Mouse (Mus musculus): ENCODE data around the gene Cdk10. TPM values are rescaled to one million over a fixed set of nuclear protein-coding genes. Genes with fewer than 3 reads are reported as not detected.
"Not testable (repeated sequence)": the region's sequence is repeated elsewhere in the genome, so short reads cannot be mapped to it uniquely, and the experiment has no call there.

Gene Cdk10
- polyA plus RNA-seq, 1 experiment from 2014 or later, result 45.2 TPM

GRCm38 (mm10) chr8:123228416-123228815, 3.8 kb downstream of the Cdk10 start:
- no peak overlapping the region for H3K4me2 ChIP-seq (ENCODE audit: low read depth, low read length)
- H3K27me3 ChIP-seq (ENCODE audit: control insufficient read depth, insufficient read depth, low read length), result no peaks in the 10 kb centered on the region
- H3K36me3 ChIP-seq (ENCODE audit: control insufficient read depth, insufficient read depth, low read length), result peaks cover 3% of the 10 kb centered on the region; the same call in 1 of the 2 replicates
- no peak overlapping the region for H3K4me3 ChIP-seq (ENCODE audit: low read depth, low read length)
- H3K4me1 ChIP-seq (ENCODE audit: control insufficient read depth, insufficient read depth, low read length), result peaks cover 14% of the 10 kb centered on the region
- 90% methylated on average over 1 of the region's 1 CpGs for WGBS
- H3K27ac ChIP-seq (ENCODE audit: low read depth, low read length), result no peak overlapping the region
- no peak overlapping the region for H3K9ac ChIP-seq (replicated peaks; ENCODE audit: low read depth, low read length)
- H3K9me3 ChIP-seq (ENCODE audit: control insufficient read depth, low read length), result no peaks in the 10 kb centered on the region
- ATAC-seq (ENCODE audit: low read depth), result no peak

- H3K9me3 ChIP-seq (ENCODE audit: control insufficient read depth, low read length); H3K4me2 ChIP-seq (ENCODE audit: low read depth, low read length); H3K4me3 ChIP-seq (ENCODE audit: low read depth, low read length); H3K4me1 ChIP-seq (ENCODE audit: control insufficient read depth, insufficient read depth, low read length); H3K9ac ChIP-seq (replicated peaks; ENCODE audit: low read depth, low read length); H3K27ac ChIP-seq (ENCODE audit: low read depth, low read length); H3K36me3 ChIP-seq (ENCODE audit: control insufficient read depth, insufficient read depth, low read length); H3K27me3 ChIP-seq (ENCODE audit: control insufficient read depth, insufficient read depth, low read length); ATAC-seq (ENCODE audit: low read depth): not testable (repeated sequence)
- 87% methylated on average over 10 of the region's 11 CpGs for WGBS
These were observed 5.7 kb downstream of the Cdk10 start for GRCm38 (mm10) chr8:123230326-123230725.

- ATAC-seq (ENCODE audit: low read depth), result no peak
- 63% methylated on average over 5 of the region's 5 CpGs for WGBS
- Histone ChIP-seq H3K27me3 (ENCODE audit: control insufficient read depth, insufficient read depth, low read length) (no peaks in the 10 kb centered on the region), H3K36me3 (ENCODE audit: control insufficient read depth, insufficient read depth, low read length) (peaks cover 3% of the 10 kb centered on the region; the same call in 1 of the 2 replicates), H3K4me3 (ENCODE audit: low read depth, low read length) (no peak overlapping the region), H3K9me3 (ENCODE audit: control insufficient read depth, low read length) (no peaks in the 10 kb centered on the region), H3K4me2 (ENCODE audit: low read depth, low read length) (no peak overlapping the region), H3K9ac (replicated peaks; ENCODE audit: low read depth, low read length) (no peak overlapping the region), H3K4me1 (ENCODE audit: control insufficient read depth, insufficient read depth, low read length) (peaks cover 3% of the 10 kb centered on the region; the same call in 1 of the 2 replicates), H3K27ac (ENCODE audit: low read depth, low read length) (no peak overlapping the region)
These were observed 7.1 kb downstream of the Cdk10 start for GRCm38 (mm10) chr8:123231742-123232141.

- Histone ChIP-seq H3K36me3 (ENCODE audit: control insufficient read depth, insufficient read depth, low read length) (0 out of 2 replicates have a peak, but pooled peaks cover 2% of the 10 kb centered on the region), H3K4me3 (ENCODE audit: low read depth, low read length) (no peak overlapping the region), H3K4me2 (ENCODE audit: low read depth, low read length) (no peak overlapping the region), H3K27ac (ENCODE audit: low read depth, low read length) (no peak overlapping the region), H3K27me3 (ENCODE audit: control insufficient read depth, insufficient read depth, low read length) (no peaks in the 10 kb centered on the region), H3K4me1 (ENCODE audit: control insufficient read depth, insufficient read depth, low read length) (peaks cover 3% of the 10 kb centered on the region; the same call in 1 of the 2 replicates), H3K9ac (replicated peaks; ENCODE audit: low read depth, low read length) (no peak overlapping the region), H3K9me3 (ENCODE audit: control insufficient read depth, low read length) (no peaks in the 10 kb centered on the region)
- no peak for ATAC-seq (ENCODE audit: low read depth)
- WGBS, result 23% methylated on average over 7 of the region's 7 CpGs
These were observed 7.9 kb downstream of the Cdk10 start for GRCm38 (mm10) chr8:123232553-123232952.

- Histone ChIP-seq H3K36me3 (ENCODE audit: control insufficient read depth, insufficient read depth, low read length) (no peaks in the 10 kb centered on the region), H3K4me3 (ENCODE audit: low read depth, low read length) (no peak overlapping the region), H3K4me1 (ENCODE audit: control insufficient read depth, insufficient read depth, low read length) (peaks cover 3% of the 10 kb centered on the region; the same call in 1 of the 2 replicates), H3K27ac (ENCODE audit: low read depth, low read length) (no peak overlapping the region), H3K9ac (replicated peaks; ENCODE audit: low read depth, low read length) (no peak overlapping the region), H3K4me2 (ENCODE audit: low read depth, low read length) (no peak overlapping the region), H3K27me3 (ENCODE audit: control insufficient read depth, insufficient read depth, low read length) (no peaks in the 10 kb centered on the region), H3K9me3 (ENCODE audit: control insufficient read depth, low read length) (no peaks in the 10 kb centered on the region)
- ATAC-seq (ENCODE audit: low read depth), result peak; percentile 35; the same call in 1 of the 2 replicates
- 46% methylated on average over 11 of the region's 13 CpGs for WGBS
These were observed 8.7 kb downstream of the Cdk10 start for GRCm38 (mm10) chr8:123233300-123233699.

GRCm38 (mm10) chr8:123233760-123234159, 9.1 kb downstream of the Cdk10 start:
- H3K4me2 ChIP-seq (ENCODE audit: low read depth, low read length), result no peak overlapping the region
- H3K4me3 ChIP-seq (ENCODE audit: low read depth, low read length), result no peak overlapping the region
- H3K4me1 ChIP-seq (ENCODE audit: control insufficient read depth, insufficient read depth, low read length), result peaks cover 3% of the 10 kb centered on the region; the same call in 1 of the 2 replicates
- H3K36me3 ChIP-seq (ENCODE audit: control insufficient read depth, insufficient read depth, low read length), result no peaks in the 10 kb centered on the region
- WGBS, result 79% methylated on average over 11 of the region's 11 CpGs
- ATAC-seq (ENCODE audit: low read depth), result no peak
- no peaks in the 10 kb centered on the region for H3K9me3 ChIP-seq (ENCODE audit: control insufficient read depth, low read length)
- no peaks in the 10 kb centered on the region for H3K27me3 ChIP-seq (ENCODE audit: control insufficient read depth, insufficient read depth, low read length)
- no peak overlapping the region for H3K27ac ChIP-seq (ENCODE audit: low read depth, low read length)
- no peak overlapping the region for H3K9ac ChIP-seq (replicated peaks; ENCODE audit: low read depth, low read length)

- Histone ChIP-seq H3K4me1 (ENCODE audit: control insufficient read depth, insufficient read depth, low read length) (peaks cover 3% of the 10 kb centered on the region; the same call in 1 of the 2 replicates), H3K4me3 (ENCODE audit: low read depth, low read length) (peak overlapping the region; percentile 31), H3K4me2 (ENCODE audit: low read depth, low read length) (peak overlapping the region; percentile 52), H3K36me3 (ENCODE audit: control insufficient read depth, insufficient read depth, low read length) (no peaks in the 10 kb centered on the region), H3K9ac (replicated peaks; ENCODE audit: low read depth, low read length) (no peak overlapping the region), H3K27ac (ENCODE audit: low read depth, low read length) (no peak overlapping the region), H3K9me3 (ENCODE audit: control insufficient read depth, low read length) (no peaks in the 10 kb centered on the region), H3K27me3 (ENCODE audit: control insufficient read depth, insufficient read depth, low read length) (no peaks in the 10 kb centered on the region)
- WGBS, result 29% methylated on average over 13 of the region's 13 CpGs
- no peak for ATAC-seq (ENCODE audit: low read depth)
These were observed 10.4 kb downstream of the Cdk10 start for GRCm38 (mm10) chr8:123234918-123235519.

GRCm38 (mm10) chr8:123235520-123236497, 11.2 kb downstream of the Cdk10 start, which contains the start of gene Spata2l:
Gene Spata2l, minus strand, starts transcription at chr8:123236233.
- peak within 1 kb of the TSS; percentile 52 for H3K4me2 ChIP-seq (ENCODE audit: low read depth, low read length)
- H3K27me3 ChIP-seq (ENCODE audit: control insufficient read depth, insufficient read depth, low read length), result no peaks in the 10 kb centered on the region
- 1% methylated on average over 57 of the region's 57 CpGs for WGBS
- peak within 1 kb of the TSS; percentile 31 for H3K4me3 ChIP-seq (ENCODE audit: low read depth, low read length)
- no peak within 1 kb of the TSS for H3K27ac ChIP-seq (ENCODE audit: low read depth, low read length)
- ATAC-seq (ENCODE audit: low read depth), result peak; percentile 77
- no peaks in the 10 kb centered on the region for H3K9me3 ChIP-seq (ENCODE audit: control insufficient read depth, low read length)
- no peaks in the 10 kb centered on the region for H3K36me3 ChIP-seq (ENCODE audit: control insufficient read depth, insufficient read depth, low read length)
- H3K4me1 ChIP-seq (ENCODE audit: control insufficient read depth, insufficient read depth, low read length), result peaks cover 3% of the 10 kb centered on the region; the same call in 1 of the 2 replicates
- peak within 1 kb of the TSS; percentile 35 for H3K9ac ChIP-seq (replicated peaks; ENCODE audit: low read depth, low read length)

All from neural tube, embryonic 14.5 days (tissue).